Mouse (Mus musculus) liver, postnatal 0 days (tissue): ENCODE data around the gene Tnpo1.

Experiments used
- CTCF ChIP-seq: sonication (generic); IDR thresholded peaks from 2 replicates; pipeline ENCODE4 v1.5.1; 2016; ENCODE audit warnings: antibody characterized with exemption, low read depth
- EP300 ChIP-seq: IDR thresholded peaks from 2 replicates; pipeline ENCODE4 v1.6.1; 2016; ENCODE audit warnings: antibody characterized with exemption, low read depth, mild to moderate bottlenecking

GRCm38 (mm10) chr13:98804480-98804879 lies 121.7 kb downstream of the Tnpo1 start:
- TF ChIP-seq CTCF (no peak), EP300 (no peak)
